ENCODE assay signal across 15 mouse cellular contexts in the genomic region with DNA sequence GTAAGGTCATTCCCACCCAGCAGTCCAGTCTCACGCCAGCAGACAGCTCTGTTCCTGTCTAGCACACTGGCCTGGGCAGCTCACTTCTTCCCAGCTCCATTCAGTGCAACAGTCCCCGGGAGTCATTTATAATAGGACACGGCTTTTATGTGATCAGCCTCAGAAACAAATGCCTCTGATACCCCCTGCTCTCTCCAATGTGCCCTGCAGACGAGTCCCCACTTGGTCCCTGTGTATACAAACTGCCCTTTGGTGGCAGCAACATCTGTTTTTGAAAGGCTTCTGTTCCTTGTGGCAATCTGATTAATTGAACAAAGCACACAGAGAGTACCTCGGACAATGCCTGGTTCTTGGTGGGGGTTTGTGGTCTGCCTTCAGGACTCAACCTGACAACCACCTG. TPM values are rescaled to one million over a fixed set of nuclear protein-coding genes. Genes with fewer than 3 reads are reported as not detected.
DNase-seq lines count a peak whose midpoint lies in the region; ATAC-seq and TF ChIP-seq lines count a peak whose summit lies in the region.
"Had no signal": no experiment of that assay in that cellular context is flagged by ENCODE, and none has a peak within 500 bp of the region (broad histone marks: within the 10 kb centered on the region; RNA-seq: fewer than 3 reads in every experiment).

No protein-coding gene starts in this region.

- peaks cover 51% of the 10 kb centered on the region for H3K36me3 ChIP-seq in midbrain, embryonic 10.5 days
- H3K36me3 ChIP-seq in midbrain, postnatal 0 days (ENCODE audit: insufficient read depth, low read length), result no peaks in the 10 kb centered on the region
- H3K36me3 ChIP-seq in hindbrain, embryonic 12.5 days, result no peaks in the 10 kb centered on the region
- no peaks in the 10 kb centered on the region for H3K36me3 ChIP-seq in midbrain, embryonic 14.5 days (ENCODE audit: control insufficient read depth, insufficient read depth, low read length)
- no peaks in the 10 kb centered on the region for H3K36me3 ChIP-seq in stomach, embryonic 16.5 days (ENCODE audit: control insufficient read depth, insufficient read depth, low read length)

- peak overlapping the region; percentile 66 for H3K27ac ChIP-seq in midbrain, embryonic 10.5 days (replicated peaks)
- H3K27ac ChIP-seq in midbrain, postnatal 0 days (ENCODE audit: low read depth, low read length), result no peak overlapping the region
- peak overlapping the region; percentile 19; the same call in 1 of the 2 replicates for H3K27ac ChIP-seq in hindbrain, embryonic 12.5 days
- H3K27ac ChIP-seq in midbrain, embryonic 14.5 days (replicated peaks; ENCODE audit: low read depth, low read length), result no peak overlapping the region
- peak overlapping the region; percentile 31; the same call in 1 of the 2 replicates for H3K27ac ChIP-seq in stomach, embryonic 16.5 days (ENCODE audit: low read length)
- no peak overlapping the region for H3K27ac ChIP-seq in left cerebral cortex, adult 2 months

- no peak for TF ChIP-seq CTCF in midbrain, postnatal 0 days (IDR thresholded peaks at IDR 0.05)
- no peak for TF ChIP-seq CTCF in left cerebral cortex, adult 2 months (IDR thresholded peaks at IDR 0.05)

- H3K4me3 ChIP-seq in midbrain, embryonic 10.5 days, result peak overlapping the region; percentile 40
- H3K4me3 ChIP-seq in midbrain, postnatal 0 days (ENCODE audit: low read depth, low read length), result no peak overlapping the region
- no peak overlapping the region for H3K4me3 ChIP-seq in hindbrain, embryonic 12.5 days
- no peak overlapping the region for H3K4me3 ChIP-seq in midbrain, embryonic 14.5 days (replicated peaks; ENCODE audit: low read depth, low read length)
- no peak overlapping the region for H3K4me3 ChIP-seq in stomach, embryonic 16.5 days (replicated peaks; ENCODE audit: low read length)
- no peak overlapping the region for H3K4me3 ChIP-seq in left cerebral cortex, adult 2 months

- no peak overlapping the region for H3K9ac ChIP-seq in midbrain, postnatal 0 days (replicated peaks; ENCODE audit: low read length, poor library complexity, severe bottlenecking)
- H3K9ac ChIP-seq in hindbrain, embryonic 12.5 days, result no peak overlapping the region
- H3K9ac ChIP-seq in midbrain, embryonic 14.5 days (replicated peaks; ENCODE audit: low read length), result no peak overlapping the region
- H3K9ac ChIP-seq in stomach, embryonic 16.5 days (ENCODE audit: low read length), result peak overlapping the region; percentile 25; the same call in 1 of the 2 replicates
- H3K9ac ChIP-seq: liver, postnatal 0 days had no signal

- no peak overlapping the region for H3K4me2 ChIP-seq in midbrain, postnatal 0 days (ENCODE audit: low read depth, low read length, poor library complexity, severe bottlenecking)
- peak overlapping the region; percentile 36 for H3K4me2 ChIP-seq in hindbrain, embryonic 12.5 days (replicated peaks)
- H3K4me2 ChIP-seq in midbrain, embryonic 14.5 days (ENCODE audit: low read length), result peak overlapping the region; percentile 34
- 0 out of 2 replicates have a peak overlapping the region, but pooled peaks have one; percentile 30 for H3K4me2 ChIP-seq in stomach, embryonic 16.5 days (ENCODE audit: low read depth, low read length)

- DNase-seq in midbrain, embryonic 10.5 days (ENCODE audit: low spot score), result peak; percentile 46
- no peak for DNase-seq in midbrain, postnatal 0 days (ENCODE audit: low spot score)
- DNase-seq in midbrain, embryonic 14.5 days, result peak; percentile 52
- DNase-seq in cerebellum, postnatal 36 days, result no peak
- no peak for DNase-seq in left cerebral cortex, adult 2 months (ENCODE audit: extremely low spot score in 1 of 2, low spot score in 2 of 2)
- DNase-seq: cerebellum, adult 11-12 months; gastrocnemius, postnatal 10 days; kidney, adult 18-20 months; liver, postnatal 0 days; right cerebral cortex, postnatal 14 days had no signal

- 3% methylated on average over 5 of the region's 5 CpGs for WGBS in midbrain, embryonic 10.5 days
- WGBS in midbrain, postnatal 0 days, result 20% methylated on average over 5 of the region's 5 CpGs
- 5% methylated on average over 5 of the region's 5 CpGs for WGBS in hindbrain, embryonic 12.5 days
- WGBS in midbrain, embryonic 14.5 days, result 4% methylated on average over 5 of the region's 5 CpGs
- 37% methylated on average over 5 of the region's 5 CpGs for WGBS in stomach, embryonic 16.5 days

- no peaks in the 10 kb centered on the region for H3K9me3 ChIP-seq in midbrain, embryonic 10.5 days (replicated peaks)
- H3K9me3 ChIP-seq in midbrain, postnatal 0 days (ENCODE audit: low read length), result no peaks in the 10 kb centered on the region
- H3K9me3 ChIP-seq in hindbrain, embryonic 12.5 days (replicated peaks), result no peaks in the 10 kb centered on the region
- no peaks in the 10 kb centered on the region for H3K9me3 ChIP-seq in midbrain, embryonic 14.5 days (ENCODE audit: control insufficient read depth, low read length)
- H3K9me3 ChIP-seq in stomach, embryonic 16.5 days (replicated peaks; ENCODE audit: control insufficient read depth, low read length), result no peaks in the 10 kb centered on the region

- peaks cover 92% of the 10 kb centered on the region for H3K27me3 ChIP-seq in midbrain, embryonic 10.5 days (ENCODE audit: low read depth, poor library complexity, severe bottlenecking)
- peaks cover 25% of the 10 kb centered on the region for H3K27me3 ChIP-seq in midbrain, postnatal 0 days (ENCODE audit: insufficient read depth, low read length)
- peaks cover 53% of the 10 kb centered on the region for H3K27me3 ChIP-seq in hindbrain, embryonic 12.5 days
- peaks cover 43% of the 10 kb centered on the region for H3K27me3 ChIP-seq in midbrain, embryonic 14.5 days (ENCODE audit: control insufficient read depth, insufficient read depth, low read length)
- H3K27me3 ChIP-seq in stomach, embryonic 16.5 days (ENCODE audit: control insufficient read depth, insufficient read depth, low read length), result no peaks in the 10 kb centered on the region; the same call in 1 of the 2 replicates

- peaks cover 73% of the 10 kb centered on the region for H3K4me1 ChIP-seq in midbrain, embryonic 10.5 days
- peaks cover 8% of the 10 kb centered on the region; the same call in 1 of the 2 replicates for H3K4me1 ChIP-seq in midbrain, postnatal 0 days (ENCODE audit: insufficient read depth, low read length)
- peaks cover 33% of the 10 kb centered on the region for H3K4me1 ChIP-seq in hindbrain, embryonic 12.5 days
- H3K4me1 ChIP-seq in midbrain, embryonic 14.5 days (ENCODE audit: control insufficient read depth, insufficient read depth, low read length), result peaks cover 16% of the 10 kb centered on the region
- H3K4me1 ChIP-seq in stomach, embryonic 16.5 days (ENCODE audit: control insufficient read depth, insufficient read depth, low read length), result peaks cover 22% of the 10 kb centered on the region

- intact Hi-C loops in left cerebral cortex, adult 2 months (cut with DNase I), result no loop called here

- ATAC-seq in midbrain, postnatal 0 days (ENCODE audit: low FRiP score), result no peak
- ATAC-seq in hindbrain, embryonic 12.5 days (ENCODE audit: low FRiP score), result peak; percentile 85
- ATAC-seq in midbrain, embryonic 14.5 days (ENCODE audit: low FRiP score, low TSS enrichment), result no peak
- peak; percentile 25; the same call in 1 of the 2 replicates for ATAC-seq in stomach, embryonic 16.5 days (ENCODE audit: insufficient read depth, low FRiP score)
- ATAC-seq: CD4-positive, CD25-positive, alpha-beta regulatory T cell, adult 4 months; liver, postnatal 0 days had no signal

RNA-seq across cellular contexts. Expression of a gene that starts 22.2 kb away (rescaled TPM):
- polyA plus RNA-seq in midbrain, embryonic 10.5 days (2016; fragmentation: Nextera tagmentation; extraction: Ambion mirVana), result 25.6 and 27.4 TPM in 2 replicates
- total RNA-seq in midbrain, postnatal 0 days (2014; rRNA removed), result 66.4 and 69.1 TPM in 2 replicates
- polyA plus RNA-seq in midbrain, postnatal 0 days (2015; fragmentation: Nextera tagmentation; extraction: Ambion mirVana), result 9.6 and 9.7 TPM in 2 replicates
- polyA plus RNA-seq in hindbrain, embryonic 12.5 days (2016; fragmentation: Nextera tagmentation; extraction: Ambion mirVana), result 50.9 and 58.7 TPM in 2 replicates
- polyA plus RNA-seq in midbrain, embryonic 14.5 days (2014; fragmentation: Nextera tagmentation; extraction: Ambion mirVana), result 8.4 and 12.3 TPM in 2 replicates
- polyA plus RNA-seq in stomach, embryonic 16.5 days (2015; fragmentation: Nextera tagmentation; extraction: Ambion mirVana), result 11.3 and 13.5 TPM in 2 replicates
- 1 to 10 TPM; 6.0 to 7.4 TPM for total RNA-seq in left cerebral cortex, adult 2 months (2021)
- total RNA-seq: megakaryocyte, adult 5-6 weeks; neutrophil, adult 5-6 weeks had no signal

RNA-seq across cellular contexts. Expression of a gene that starts 53.5 kb away (rescaled TPM):
- 0.68 and 0.90 TPM in 2 replicates for polyA plus RNA-seq in midbrain, embryonic 10.5 days (2016; fragmentation: Nextera tagmentation; extraction: Ambion mirVana)
- total RNA-seq in midbrain, postnatal 0 days (2014; rRNA removed), result 1.0 and 1.4 TPM in 2 replicates
- polyA plus RNA-seq in midbrain, postnatal 0 days (2015; fragmentation: Nextera tagmentation; extraction: Ambion mirVana), result 0.23 and 0.52 TPM in 2 replicates
- polyA plus RNA-seq in hindbrain, embryonic 12.5 days (2016; fragmentation: Nextera tagmentation; extraction: Ambion mirVana), result 0.81 and 1.0 TPM in 2 replicates
- 0.04 and 0.54 TPM in 2 replicates for polyA plus RNA-seq in midbrain, embryonic 14.5 days (2014; fragmentation: Nextera tagmentation; extraction: Ambion mirVana)
- polyA plus RNA-seq in stomach, embryonic 16.5 days (2015; fragmentation: Nextera tagmentation; extraction: Ambion mirVana), result 0.65 and 0.79 TPM in 2 replicates
- 1 to 10 TPM; 2.6 to 2.9 TPM for total RNA-seq in left cerebral cortex, adult 2 months (2021)

Comparison
In these comparisons a context has a peak if more than half of its experiments do, and no peak if none do; other contexts are left out.
1. DNase-seq: peak in midbrain, embryonic 10.5 days (single experiment) and midbrain, embryonic 14.5 days (single experiment); none in midbrain, postnatal 0 days (single experiment), cerebellum, postnatal 36 days (0 of 2) and left cerebral cortex, adult 2 months (0 of 2).
2. H3K27ac ChIP-seq: peak in midbrain, embryonic 10.5 days (single experiment), hindbrain, embryonic 12.5 days (single experiment) and stomach, embryonic 16.5 days (single experiment); none in midbrain, postnatal 0 days (single experiment), midbrain, embryonic 14.5 days (single experiment) and left cerebral cortex, adult 2 months (single experiment).
3. ATAC-seq: peak in hindbrain, embryonic 12.5 days (single experiment) and stomach, embryonic 16.5 days (single experiment); none in midbrain, postnatal 0 days (single experiment) and midbrain, embryonic 14.5 days (single experiment).